Mouse (Mus musculus): ENCODE measurements around the gene Mknk1.

The Mknk1 gene

DNA sequence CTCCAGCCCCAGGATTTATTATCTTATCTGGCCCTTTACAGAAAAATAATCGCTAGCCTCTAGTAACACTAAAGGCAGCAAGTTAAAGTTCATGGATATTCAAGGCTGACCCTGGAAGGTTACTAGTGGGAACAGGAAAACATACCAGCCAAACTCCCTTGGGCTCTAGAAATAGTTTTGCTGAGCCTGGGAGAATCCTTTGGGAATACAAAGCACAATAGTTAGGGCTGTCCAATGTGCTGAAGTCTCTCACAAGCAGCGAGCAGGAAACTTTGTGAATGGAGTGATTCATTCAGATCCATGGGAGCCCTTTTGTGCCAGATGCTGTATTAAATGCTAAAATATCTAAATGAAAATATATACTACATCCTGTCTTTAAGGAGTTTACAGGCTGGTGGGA is 7.7 kb downstream of the Mknk1 start:
- DNase-seq (ENCODE audit: low read depth, low spot score): no peak

GRCm38 (mm10) chr4:115847377-115847776 is 8.4 kb downstream of the Mknk1 start:
- DNase-seq (ENCODE audit: low read depth, low spot score): no peak

- DNase-seq (ENCODE audit: low read depth, low spot score): no peak
Measured at GRCm38 (mm10) chr4:115848083-115848482, 9.1 kb downstream of the Mknk1 start.

DNA sequence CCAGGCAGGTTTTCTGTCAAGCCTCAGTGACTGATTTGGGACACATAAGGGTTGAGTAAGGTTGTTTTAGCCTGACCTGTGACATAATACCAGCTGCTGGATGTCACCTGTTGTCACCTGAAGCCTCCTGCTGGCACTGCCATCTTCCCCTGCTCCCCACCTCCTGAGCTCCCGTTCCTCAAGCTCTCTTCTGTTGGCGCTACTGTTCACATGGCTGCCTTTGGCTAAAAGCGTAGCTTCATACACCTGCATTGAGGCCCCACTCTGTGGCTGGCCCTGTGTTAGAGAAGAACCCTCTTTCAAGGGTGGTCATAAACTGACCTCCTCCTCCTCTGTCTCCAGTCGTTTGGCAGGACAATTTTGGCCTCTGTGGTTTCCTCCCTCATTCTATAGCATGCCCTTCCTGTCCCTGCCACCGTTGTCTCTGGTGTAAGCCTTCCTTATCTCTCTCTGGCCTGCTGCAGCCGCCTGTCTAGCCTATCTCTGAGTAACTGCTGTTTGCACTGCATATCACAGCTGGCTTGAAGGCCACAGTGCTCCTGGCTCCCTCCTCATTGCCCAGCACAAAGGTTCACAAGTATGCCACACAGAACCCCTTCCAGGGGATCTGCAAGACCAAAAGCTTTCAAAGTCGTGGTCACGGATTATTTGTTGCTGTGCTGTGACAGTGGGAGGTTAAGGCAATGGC is 10.1 kb downstream of the Mknk1 start:
- DNase-seq (ENCODE audit: low read depth, low spot score): no peak

- DNase-seq (ENCODE audit: low read depth, low spot score): no peak
Measured at GRCm38 (mm10) chr4:115850111-115850510, 11.1 kb downstream of the Mknk1 start.

GRCm38 (mm10) chr4:115850631-115851030 is 11.6 kb downstream of the Mknk1 start:
- DNase-seq (ENCODE audit: low read depth, low spot score): no peak

- DNase-seq (ENCODE audit: low read depth, low spot score): no peak
Measured at GRCm38 (mm10) chr4:115851569-115851968, 12.6 kb downstream of the Mknk1 start.

DNA sequence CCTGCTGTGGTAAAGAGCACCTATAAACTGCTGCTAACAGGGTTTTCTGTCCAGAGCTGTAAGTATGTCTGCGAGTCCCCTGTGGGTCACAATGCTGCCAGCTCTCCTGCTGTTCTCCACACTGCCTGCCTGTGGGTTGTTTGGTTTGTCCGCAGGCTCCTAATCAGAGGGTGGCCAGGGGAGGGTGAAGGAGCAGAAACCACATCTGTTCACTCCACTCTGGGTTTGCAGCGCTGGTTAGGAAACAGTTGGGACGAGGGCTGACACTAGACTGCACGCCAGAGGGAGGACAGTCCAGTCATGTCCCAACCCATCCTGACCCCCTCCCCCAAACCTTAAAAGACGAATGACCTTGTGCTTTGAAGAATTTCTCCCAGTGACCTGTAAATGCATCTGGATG is 16.1 kb downstream of the Mknk1 start:
- no peak for DNase-seq (ENCODE audit: low read depth, low spot score)

DNA sequence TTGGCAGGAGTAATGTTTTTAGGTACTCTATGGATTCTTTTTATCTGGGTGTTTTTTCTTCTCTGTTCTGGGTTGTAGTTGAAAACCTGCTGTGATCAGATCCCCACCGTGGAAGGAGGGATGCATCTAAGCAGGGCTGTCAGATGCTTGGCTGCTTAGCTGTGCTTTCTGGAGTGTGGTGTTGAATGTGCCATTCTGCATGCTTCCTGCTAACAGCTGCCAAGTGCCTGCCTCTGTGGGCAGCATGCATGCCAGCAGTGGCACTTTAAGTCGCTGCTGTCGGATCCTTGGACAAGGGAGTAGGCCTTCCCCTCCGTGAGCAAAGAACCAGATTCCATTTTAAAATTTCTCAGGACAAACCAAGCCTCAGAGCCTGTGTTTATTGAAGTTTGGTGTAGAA is 16.6 kb downstream of the Mknk1 start:
- no peak for DNase-seq (ENCODE audit: low read depth, low spot score)

DNA sequence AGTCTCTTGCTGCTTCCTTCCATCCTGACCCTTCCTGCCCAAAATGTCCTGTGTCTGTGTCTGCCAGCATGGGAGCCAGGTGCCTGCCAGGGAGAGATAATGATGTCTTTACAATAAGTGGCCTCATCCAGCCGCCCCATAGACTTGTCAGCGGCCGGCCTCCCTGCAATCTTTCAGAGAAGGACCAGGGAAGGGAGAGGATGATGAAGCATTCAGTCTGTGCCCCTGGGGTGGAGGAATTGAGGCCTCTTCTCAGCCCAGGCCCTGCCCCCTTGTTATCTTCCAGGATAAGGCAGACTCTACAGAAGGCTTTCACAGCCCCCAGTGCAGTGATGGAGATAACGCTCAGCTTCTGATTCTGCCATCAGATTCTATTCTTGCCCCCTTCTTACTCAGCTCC is 17.3 kb downstream of the Mknk1 start:
- no peak for DNase-seq (ENCODE audit: low read depth, low spot score)

DNA sequence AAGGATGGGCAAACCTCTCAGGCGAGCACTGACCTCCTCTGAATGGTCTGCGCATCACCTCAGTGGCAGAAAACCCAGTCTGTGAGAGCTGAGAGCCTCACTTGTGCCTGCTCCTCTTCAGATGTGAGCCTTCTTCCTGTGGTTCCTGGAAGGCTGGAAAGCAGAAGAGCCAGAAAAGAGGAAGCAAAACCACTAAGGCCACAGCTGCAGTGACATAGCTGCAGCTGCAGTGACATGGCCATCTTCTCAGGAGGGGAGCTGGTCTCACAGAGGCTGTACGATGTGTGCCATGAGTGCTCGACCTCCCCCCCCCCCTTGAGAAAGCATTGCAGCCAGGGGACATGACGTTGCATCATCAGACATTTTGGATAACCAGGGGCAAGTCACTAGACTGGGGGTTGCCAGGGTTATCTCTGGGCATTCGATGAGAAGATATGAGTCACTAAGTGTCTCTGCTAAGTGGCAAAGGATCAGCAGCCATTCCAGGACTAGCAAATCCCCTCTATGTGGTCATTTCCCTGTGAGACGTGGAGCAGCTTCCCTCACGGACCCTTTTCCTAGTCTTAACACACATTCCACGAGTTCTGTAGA is 18.4 kb downstream of the Mknk1 start:
- DNase-seq (ENCODE audit: low read depth, low spot score): no peak

- no peak for DNase-seq (ENCODE audit: low read depth, low spot score)
Measured at GRCm38 (mm10) chr4:115863352-115863751, 24.4 kb downstream of the Mknk1 start.

- peak; percentile 87 for DNase-seq (ENCODE audit: low read depth, low spot score)
Measured at GRCm38 (mm10) chr4:115863880-115864279, 24.9 kb downstream of the Mknk1 start.

- no peak for DNase-seq (ENCODE audit: low read depth, low spot score)
Measured at GRCm38 (mm10) chr4:115869512-115870210, 30.7 kb downstream of the Mknk1 start.

- no peak for DNase-seq (ENCODE audit: low read depth, low spot score)
Measured at GRCm38 (mm10) chr4:115873231-115873630, 34.2 kb downstream of the Mknk1 start.

DNA sequence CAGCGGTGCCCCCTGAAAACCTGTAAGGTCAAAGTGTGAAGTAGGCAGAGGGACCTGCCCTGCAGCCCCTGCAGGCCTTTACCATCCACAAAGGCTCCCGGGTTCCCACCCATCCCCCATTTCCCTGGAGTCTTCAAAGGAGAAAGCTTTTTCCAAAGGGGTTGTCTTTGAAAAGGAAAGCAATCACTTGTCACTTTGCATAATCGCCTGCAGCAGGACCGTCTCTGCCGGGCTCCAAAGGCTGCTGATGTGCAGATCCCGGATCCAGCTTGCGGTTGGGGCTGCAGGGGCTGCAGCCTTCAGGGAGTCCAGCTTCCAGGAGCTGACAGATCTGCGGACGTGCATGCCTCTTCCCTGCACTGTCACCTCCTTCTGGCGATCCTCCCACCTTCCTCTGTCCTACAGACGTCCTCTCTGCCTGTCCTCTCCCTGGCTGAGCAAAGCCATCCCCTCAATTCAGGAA is 39.2 kb downstream of the Mknk1 start:
- DNase-seq (ENCODE audit: low read depth, low spot score): no peak

DNA sequence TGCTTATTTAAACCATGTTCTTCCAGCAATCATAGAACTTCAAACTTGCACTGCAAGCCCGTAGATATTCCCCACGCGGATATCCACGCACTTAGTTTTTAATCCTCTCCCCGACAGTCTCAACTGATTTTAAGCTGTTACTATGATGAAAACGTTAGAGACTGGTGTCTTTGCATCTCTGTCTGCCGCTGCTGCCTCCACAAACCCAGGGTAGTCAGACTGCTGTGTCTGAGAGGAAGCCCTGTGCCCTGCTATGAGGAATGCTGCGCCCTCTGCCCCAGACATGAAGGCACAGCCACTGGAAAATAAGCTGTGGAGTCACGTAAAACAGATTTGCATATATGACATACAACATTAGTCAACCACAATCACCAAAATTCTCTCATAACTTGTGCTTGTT is 39.8 kb downstream of the Mknk1 start:
- DNase-seq (ENCODE audit: low read depth, low spot score): no peak

- no peak for DNase-seq (ENCODE audit: low read depth, low spot score)
Measured at GRCm38 (mm10) chr4:115881183-115881582, 42.2 kb downstream of the Mknk1 start.

- no peak for DNase-seq (ENCODE audit: low read depth, low spot score)
Measured at GRCm38 (mm10) chr4:115882195-115882594, 43.2 kb downstream of the Mknk1 start.

DNA sequence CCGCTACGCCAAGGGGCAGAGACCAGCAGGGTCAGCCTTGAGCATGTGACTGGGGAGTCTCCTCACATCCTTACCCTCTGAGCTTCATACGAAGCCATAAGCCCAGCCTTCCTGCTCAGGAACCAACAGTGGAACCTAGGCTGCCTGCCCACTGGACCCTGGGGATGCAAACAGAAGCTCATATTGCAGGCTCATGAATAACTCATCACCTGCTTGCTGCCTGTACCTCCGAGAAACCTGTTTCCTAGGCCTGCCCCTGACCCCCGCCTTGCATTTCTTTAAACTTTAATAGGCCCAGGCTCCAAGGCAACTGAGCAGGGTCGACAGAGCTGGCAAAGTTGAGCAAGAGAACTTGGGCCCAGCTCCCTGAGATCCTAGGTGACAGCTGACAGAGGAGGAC is 45.0 kb downstream of the Mknk1 start, which contains the start of gene Kncn:
Gene Kncn (plus strand): TSS at position 379 of the 400 bp plus-strand sequence.
- DNase-seq (ENCODE audit: low read depth, low spot score): no peak

- no peak for DNase-seq (ENCODE audit: low read depth, low spot score)
Measured at GRCm38 (mm10) chr4:115885846-115886245, 46.8 kb downstream of the Mknk1 start.

DNA sequence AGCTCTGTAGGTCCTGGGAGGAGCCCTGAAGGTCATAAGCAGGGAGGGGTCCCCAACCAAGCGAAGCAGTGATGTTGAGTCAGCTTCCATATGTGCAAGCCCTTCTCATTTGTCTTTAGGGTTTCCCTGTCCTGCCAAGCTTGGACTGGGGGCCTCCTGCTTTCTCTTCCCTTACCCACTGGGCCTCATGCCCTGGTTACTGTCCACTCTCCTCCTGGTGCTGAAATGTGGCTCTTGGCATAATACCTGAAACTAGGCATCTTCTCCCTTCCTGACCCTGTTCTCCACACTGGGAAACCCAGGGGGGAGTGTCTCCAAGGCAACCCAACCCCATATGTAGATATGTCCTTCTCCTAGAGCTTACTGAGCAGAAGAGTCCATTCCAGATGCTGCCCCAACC is 47.9 kb downstream of the Mknk1 start:
- no peak for DNase-seq (ENCODE audit: low read depth, low spot score)

DNA sequence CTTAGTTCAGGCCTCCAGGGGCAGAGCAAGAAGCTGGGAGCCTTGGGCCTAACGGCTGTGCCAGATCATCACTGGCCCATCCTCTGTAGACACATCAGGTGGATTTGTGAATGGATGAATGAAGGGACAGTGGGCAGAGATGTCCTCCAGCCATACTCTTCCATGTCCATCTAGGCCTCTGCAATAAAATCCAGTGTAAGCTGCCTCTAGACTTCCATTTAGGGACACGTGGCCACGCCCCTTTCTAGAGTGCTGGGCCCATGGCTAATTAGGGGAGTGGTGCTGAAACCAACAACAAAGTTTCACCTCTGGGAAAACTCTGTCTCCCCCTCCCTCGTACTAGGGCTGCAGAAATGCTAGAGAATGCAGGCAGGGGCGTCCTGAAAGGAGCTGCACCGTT is 51.1 kb downstream of the Mknk1 start:
- DNase-seq (ENCODE audit: low read depth, low spot score): no peak

Measured in forelimb bud, embryonic 11.5 days (tissue).